Mouse (Mus musculus): ENCODE measurements around the gene Tspan5.

The Tspan5 gene

DNA sequence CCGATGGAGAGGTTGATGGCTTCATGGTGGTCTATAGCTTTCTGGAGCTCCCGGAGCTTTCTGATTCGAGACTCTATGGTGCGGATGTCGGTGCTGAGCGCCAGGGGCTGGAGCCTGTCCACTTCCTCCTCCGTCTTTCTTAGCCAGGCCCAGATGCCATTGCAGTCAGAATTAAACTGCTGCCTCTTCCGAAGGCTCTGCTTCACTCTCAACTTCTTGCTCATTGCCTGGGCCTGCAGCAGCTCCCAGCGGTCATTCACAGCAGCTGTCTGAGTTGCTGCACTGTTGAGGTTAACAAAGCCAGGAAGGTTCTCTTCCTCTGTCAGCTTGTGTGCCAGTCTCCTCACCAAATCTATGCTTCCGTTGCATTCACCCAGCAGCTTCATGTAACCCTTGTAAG is 195.2 kb downstream of the Tspan5 start:
- DNase-seq (ENCODE audit: low spot score): no peak

DNA sequence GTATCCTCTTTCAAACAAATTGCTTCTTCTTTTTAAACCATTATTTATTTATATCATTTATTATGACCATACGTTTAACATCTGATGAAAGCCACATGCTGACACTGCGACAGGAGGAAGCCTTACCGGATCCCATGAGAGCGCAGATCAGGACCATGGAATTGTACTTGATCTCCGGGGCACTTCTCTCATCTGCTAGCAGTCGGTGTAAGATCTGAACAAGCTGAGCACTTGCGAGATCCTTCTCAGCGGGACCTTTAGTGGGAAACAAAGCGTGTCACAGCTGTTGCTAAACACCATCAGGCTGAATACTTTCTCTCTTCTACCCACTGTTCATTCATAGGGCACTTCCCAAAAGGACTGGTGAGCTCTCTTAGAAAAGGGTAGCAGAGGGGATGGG is 199.6 kb downstream of the Tspan5 start:
- no peak for DNase-seq (ENCODE audit: low spot score)

DNA sequence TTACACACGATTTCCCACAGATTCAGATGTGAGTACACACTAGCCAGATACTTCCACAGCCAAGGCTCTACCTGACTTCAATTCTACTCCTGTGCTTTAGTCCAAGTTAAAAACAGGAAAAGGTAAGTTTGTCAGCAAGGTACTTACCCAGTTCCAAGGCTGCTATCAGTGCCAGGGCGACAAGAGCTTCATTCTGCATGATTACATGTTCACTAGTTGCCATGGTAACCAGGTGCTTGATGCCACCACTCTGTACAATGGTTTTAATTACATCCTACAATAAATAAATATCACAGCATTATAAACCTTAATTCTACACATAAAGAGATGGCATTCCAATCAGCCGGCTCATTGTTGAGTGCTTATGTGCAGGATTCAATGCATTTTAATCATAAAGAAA is 203.5 kb downstream of the Tspan5 start:
- no peak for DNase-seq (ENCODE audit: low spot score)

DNA sequence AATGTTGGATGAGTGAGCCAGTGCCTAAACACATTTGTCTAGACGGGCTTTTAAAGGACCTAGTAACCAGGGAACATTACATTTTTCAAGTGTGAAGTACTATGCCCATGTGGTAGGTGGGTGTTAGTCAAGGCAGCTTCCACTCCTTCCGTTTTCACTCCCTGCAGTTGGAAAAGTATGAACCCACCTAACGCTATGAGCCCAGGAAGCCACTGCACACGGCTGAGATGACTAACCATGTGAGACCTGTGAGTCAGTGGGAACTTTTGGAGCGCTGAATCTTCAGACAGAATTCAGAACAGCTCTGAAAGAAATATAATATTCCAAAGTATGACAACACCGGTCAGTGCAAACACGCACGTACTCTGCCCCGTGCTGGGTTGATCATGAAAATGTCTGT is 207.1 kb downstream of the Tspan5 start:
- DNase-seq (ENCODE audit: low spot score): no peak

DNA sequence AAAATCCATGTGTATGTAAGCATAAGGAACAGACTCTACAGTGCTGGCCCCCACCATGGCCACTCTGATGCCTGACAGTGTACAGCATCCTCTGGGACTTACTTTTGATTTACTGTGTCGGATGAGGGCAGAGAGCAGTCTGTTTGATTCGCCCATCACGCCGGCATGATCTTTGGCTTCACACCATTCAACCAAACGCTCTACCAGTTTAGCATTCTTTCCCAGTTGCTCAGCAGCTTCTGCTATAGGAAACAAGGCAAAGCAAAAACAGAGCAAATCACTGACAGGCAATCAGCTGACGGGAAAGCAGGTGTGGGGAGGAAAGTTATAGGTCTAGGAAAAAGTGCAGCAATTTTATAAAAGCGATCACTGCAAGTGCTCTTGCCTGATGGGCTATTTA is 213.2 kb downstream of the Tspan5 start:
- no peak for DNase-seq (ENCODE audit: low spot score)

Data from ovary, postnatal 36 days (tissue).